Mouse (Mus musculus) lung, adult 2 months (tissue): ENCODE results near the gene Ston2.

Experiments
- CTCF ChIP-seq: fragments of 200-500 bp; IDR thresholded peaks from 2 replicates; pipeline ENCODE4 v1.5.1; 2011; ENCODE audit warnings: mild to moderate bottlenecking, low read length, control low read depth; ENCODE audit not compliant: insufficient read depth
- POLR2A ChIP-seq: fragments of 200-500 bp; IDR thresholded peaks from 2 replicates; pipeline ENCODE4 v1.6.1; 2011; ENCODE audit warnings: low read depth, mild to moderate bottlenecking, control low read depth, low read length, borderline replicate concordance; ENCODE audit errors: extremely low read depth

- TF ChIP-seq POLR2A, result no peak
- no peak for TF ChIP-seq CTCF
Observed at GRCm38 (mm10) chr12:91637136-91637909, 150.9 kb downstream of the Ston2 start.
